Mouse (Mus musculus): ENCODE results near the gene Cabp2.

GRCm38 (mm10) chr19:4086156-4086555, 4.8 kb downstream of the Cabp2 start:
- TF ChIP-seq CTCF (IDR thresholded peaks at IDR 0.05; ENCODE audit: low read depth) (no peak), EP300 (IDR thresholded peaks at IDR 0.05; ENCODE audit: low read depth) (no peak)
